Mouse (Mus musculus) heart, embryonic 16.5 days (tissue): ENCODE results near the gene Tgfbr3. TPM values are rescaled to one million over a fixed set of nuclear protein-coding genes. Genes with fewer than 3 reads are reported as not detected.

Source experiments
- ATAC-seq: fragments of 200-750 bp; cut with Nextera tagmentation; replicated peaks from 2 replicates; pipeline ENCODE4 v1.8.0; 2017; ENCODE audit warnings: moderate number of reproducible peaks; ENCODE audit not compliant: insufficient read depth, low FRiP score; ENCODE audit errors: extremely low read depth
- H3K27ac ChIP-seq: fragments of 300-500 bp; sonication (generic); 2 replicates; pipeline ENCODE4 v1.5.1; 2014; ENCODE audit warnings: mild to moderate bottlenecking, low read length, control low read depth, moderate library complexity
- H3K27me3 ChIP-seq: fragments of 300-500 bp; sonication (generic); 2 replicates; pipeline ENCODE4 v1.6.1; 2014; ENCODE audit warnings: low read length, mixed read lengths; ENCODE audit not compliant: control insufficient read depth, insufficient read depth
- H3K36me3 ChIP-seq: fragments of 300-500 bp; sonication (generic); 2 replicates; pipeline ENCODE4 v1.6.1; 2014; ENCODE audit not compliant: control insufficient read depth, insufficient read depth
- H3K4me1 ChIP-seq: fragments of 300-500 bp; sonication (generic); 2 replicates; pipeline ENCODE4 v1.6.1; 2014; ENCODE audit warnings: low read length, mixed read lengths; ENCODE audit not compliant: control insufficient read depth, insufficient read depth
- H3K4me2 ChIP-seq: fragments of 300-500 bp; sonication (generic); 2 replicates; pipeline ENCODE4 v1.6.1; 2014; ENCODE audit warnings: low read depth, mild to moderate bottlenecking, control low read depth, low read length
- H3K4me3 ChIP-seq: fragments of 300-500 bp; sonication (generic); 2 replicates; pipeline ENCODE4 v1.5.1; 2014; ENCODE audit warnings: mild to moderate bottlenecking, control low read depth, low read length
- H3K9ac ChIP-seq: fragments of 300-500 bp; sonication (generic); 2 replicates; pipeline ENCODE4 v1.6.1; 2014; ENCODE audit warnings: low read length, control low read depth
- H3K9me3 ChIP-seq: fragments of 300-500 bp; sonication (generic); replicated peaks from 2 replicates; pipeline ENCODE4 v1.6.1; 2016; ENCODE audit warnings: low read length; ENCODE audit not compliant: control insufficient read depth
- WGBS: fragments of 180-500 bp; shearing (Covaris S2); extraction: QIAGEN DNeasy Blood & Tissue Kit; methylation state at CpG from one replicate; pipeline ENCODE4 v1.1.7; 2014; 5-methylcytosine and 5-hydroxymethylcytosine counted together
- polyA plus RNA-seq: library from polyadenylated mRNA; unstranded; fragments of >200 nt; fragmentation: Nextera tagmentation; extraction: Ambion mirVana; gene quantifications from 2 replicates; pipeline ENCODE4 v1.2.1, GENCODE M21; 2015

The Tgfbr3 gene
- polyA plus RNA-seq, 1 experiment from 2014 or later, result 20.1 TPM

- ATAC-seq, result no peak
Observed at GRCm38 (mm10) chr5:107084431-107084830, 205.0 kb downstream of the Tgfbr3 start.

GRCm38 (mm10) chr5:107082011-107082410 is 207.4 kb downstream of the Tgfbr3 start:
- H3K4me3 ChIP-seq, result no peak overlapping the region
- no peak overlapping the region for H3K27ac ChIP-seq
- peaks cover 11% of the 10 kb centered on the region for H3K4me1 ChIP-seq
- no peaks in the 10 kb centered on the region for H3K36me3 ChIP-seq
- no peaks in the 10 kb centered on the region for H3K9me3 ChIP-seq
- ATAC-seq, result no peak
- no peak overlapping the region for H3K9ac ChIP-seq
- 73% methylated on average over 3 of the region's 3 CpGs for WGBS
- no peak overlapping the region for H3K4me2 ChIP-seq
- H3K27me3 ChIP-seq, result no peaks in the 10 kb centered on the region

More at GRCm38 (mm10) chr5:107084431-107084830, 205.0 kb downstream of the Tgfbr3 start:
- no peak overlapping the region for H3K4me3 ChIP-seq
- no peak overlapping the region for H3K9ac ChIP-seq
- no peaks in the 10 kb centered on the region for H3K36me3 ChIP-seq
- WGBS, result 54% methylated on average over 4 of the region's 4 CpGs
- H3K27ac ChIP-seq, result no peak overlapping the region
- no peaks in the 10 kb centered on the region for H3K9me3 ChIP-seq
- no peaks in the 10 kb centered on the region for H3K27me3 ChIP-seq
- H3K4me2 ChIP-seq, result no peak overlapping the region
- H3K4me1 ChIP-seq, result peaks cover 18% of the 10 kb centered on the region

GRCm38 (mm10) chr5:107080986-107081624 is 208.3 kb downstream of the Tgfbr3 start:
- Histone ChIP-seq H3K36me3 (no peaks in the 10 kb centered on the region), H3K9ac (no peak overlapping the region), H3K4me1 (peaks cover 11% of the 10 kb centered on the region), H3K4me3 (no peak overlapping the region), H3K4me2 (no peak overlapping the region), H3K27me3 (no peaks in the 10 kb centered on the region), H3K9me3 (no peaks in the 10 kb centered on the region), H3K27ac (0 out of 2 replicates have a peak overlapping the region, but pooled peaks have one; percentile 7)
- 59% methylated on average over 12 of the region's 12 CpGs for WGBS
- ATAC-seq, result peak; percentile 61

GRCm38 (mm10) chr5:107079920-107080319 is 209.5 kb downstream of the Tgfbr3 start:
- H3K27me3 ChIP-seq, result no peaks in the 10 kb centered on the region
- ATAC-seq, result no peak
- H3K9me3 ChIP-seq, result no peaks in the 10 kb centered on the region
- H3K4me1 ChIP-seq, result peaks cover 19% of the 10 kb centered on the region
- no peak overlapping the region; the same call in 1 of the 2 replicates for H3K27ac ChIP-seq
- H3K4me2 ChIP-seq, result no peak overlapping the region
- no peak overlapping the region for H3K9ac ChIP-seq
- WGBS, result 56% methylated on average over 8 of the region's 8 CpGs
- H3K4me3 ChIP-seq, result no peak overlapping the region
- no peaks in the 10 kb centered on the region for H3K36me3 ChIP-seq

- Histone ChIP-seq H3K27ac (peak overlapping the region; percentile 33; the same call in 1 of the 2 replicates), H3K4me2 (no peak overlapping the region), H3K9ac (no peak overlapping the region), H3K4me1 (peaks cover 24% of the 10 kb centered on the region), H3K4me3 (no peak overlapping the region), H3K36me3 (no peaks in the 10 kb centered on the region), H3K27me3 (no peaks in the 10 kb centered on the region), H3K9me3 (no peaks in the 10 kb centered on the region)
- no peak for ATAC-seq
- WGBS, result 36% methylated on average over 11 of the region's 11 CpGs
Observed at GRCm38 (mm10) chr5:107079146-107079638, 210.2 kb downstream of the Tgfbr3 start.

- Histone ChIP-seq H3K27me3 (no peaks in the 10 kb centered on the region), H3K36me3 (no peaks in the 10 kb centered on the region), H3K4me1 (peaks cover 24% of the 10 kb centered on the region), H3K4me3 (no peak overlapping the region), H3K4me2 (no peak overlapping the region), H3K9me3 (no peaks in the 10 kb centered on the region), H3K27ac (no peak overlapping the region), H3K9ac (no peak overlapping the region)
- no peak for ATAC-seq
- WGBS, result 91% methylated on average over 3 of the region's 3 CpGs
Observed at GRCm38 (mm10) chr5:107078361-107078760, 211.1 kb downstream of the Tgfbr3 start.

GRCm38 (mm10) chr5:107077900-107078299 is 211.5 kb downstream of the Tgfbr3 start:
- no peak for ATAC-seq
- Histone ChIP-seq H3K9ac (no peak overlapping the region), H3K4me1 (peaks cover 24% of the 10 kb centered on the region), H3K9me3 (no peaks in the 10 kb centered on the region), H3K4me3 (no peak overlapping the region), H3K36me3 (no peaks in the 10 kb centered on the region), H3K27ac (no peak overlapping the region), H3K4me2 (no peak overlapping the region), H3K27me3 (no peaks in the 10 kb centered on the region)
- 93% methylated on average over 7 of the region's 7 CpGs for WGBS

GRCm38 (mm10) chr5:107074980-107075583 is 214.3 kb downstream of the Tgfbr3 start:
- H3K9ac ChIP-seq, result 0 out of 2 replicates have a peak overlapping the region, but pooled peaks have one; percentile 1
- no peaks in the 10 kb centered on the region for H3K9me3 ChIP-seq
- H3K4me1 ChIP-seq, result peaks cover 24% of the 10 kb centered on the region
- peak overlapping the region; percentile 74 for H3K27ac ChIP-seq
- ATAC-seq, result 0 out of 2 replicates have a peak, but pooled peaks have one; percentile 25
- 0 out of 2 replicates have a peak overlapping the region, but pooled peaks have one; percentile 2 for H3K4me2 ChIP-seq
- no peaks in the 10 kb centered on the region for H3K27me3 ChIP-seq
- 63% methylated on average over 13 of the region's 13 CpGs for WGBS
- no peak overlapping the region for H3K4me3 ChIP-seq
- no peaks in the 10 kb centered on the region for H3K36me3 ChIP-seq

- no peak overlapping the region for H3K4me2 ChIP-seq
- no peak for ATAC-seq
- no peaks in the 10 kb centered on the region for H3K27me3 ChIP-seq
- H3K9ac ChIP-seq, result no peak overlapping the region
- H3K4me3 ChIP-seq, result no peak overlapping the region
- 43% methylated on average over 4 of the region's 4 CpGs for WGBS
- no peaks in the 10 kb centered on the region for H3K9me3 ChIP-seq
- peaks cover 20% of the 10 kb centered on the region for H3K4me1 ChIP-seq
- H3K36me3 ChIP-seq, result no peaks in the 10 kb centered on the region
- H3K27ac ChIP-seq, result peak overlapping the region; percentile 42; the same call in 1 of the 2 replicates
Observed at GRCm38 (mm10) chr5:107074350-107074749, 215.1 kb downstream of the Tgfbr3 start.
